Mouse (Mus musculus) midbrain, embryonic 16.5 days (tissue): Measurements from ENCODE around the gene Zfpm1. TPM values are rescaled to one million over a fixed set of nuclear protein-coding genes. Genes with fewer than 3 reads are reported as not detected.

Source experiments
- ATAC-seq: fragments of 200-750 bp; cut with Nextera tagmentation; 2 replicates; pipeline ENCODE4 v1.8.0; 2017; ENCODE audit warnings: moderate TSS enrichment
- H3K27ac ChIP-seq: fragments of 300-500 bp; sonication (generic); 2 replicates; pipeline ENCODE4 v1.5.1; 2014; ENCODE audit warnings: mild to moderate bottlenecking, low read length, mixed read lengths
- H3K27me3 ChIP-seq: fragments of 300-500 bp; sonication (generic); 2 replicates; pipeline ENCODE4 v1.6.1; 2014; ENCODE audit warnings: low read depth, low read length, mixed read lengths; ENCODE audit not compliant: control insufficient read depth, insufficient read depth
- H3K36me3 ChIP-seq: fragments of 300-500 bp; sonication (generic); 2 replicates; pipeline ENCODE4 v1.6.1; 2014; ENCODE audit warnings: mild to moderate bottlenecking, low read length, moderate library complexity, mixed read lengths; ENCODE audit not compliant: control insufficient read depth, insufficient read depth
- H3K4me1 ChIP-seq: fragments of 300-500 bp; sonication (generic); 2 replicates; pipeline ENCODE4 v1.6.1; 2014; ENCODE audit warnings: mild to moderate bottlenecking, low read length, mixed read lengths; ENCODE audit not compliant: control insufficient read depth, insufficient read depth
- H3K4me2 ChIP-seq: fragments of 300-500 bp; sonication (generic); 2 replicates; pipeline ENCODE4 v1.6.1; 2014; ENCODE audit warnings: mild to moderate bottlenecking, low read length, mixed read lengths
- H3K4me3 ChIP-seq: fragments of 300-500 bp; sonication (generic); 2 replicates; pipeline ENCODE4 v1.5.1; 2014; ENCODE audit warnings: low read depth, mild to moderate bottlenecking, low read length, moderate library complexity, mixed read lengths
- H3K9ac ChIP-seq: fragments of 300-500 bp; sonication (generic); 2 replicates; pipeline ENCODE4 v1.6.1; 2014; ENCODE audit warnings: low read depth, low read length, mixed read lengths
- H3K9me3 ChIP-seq: fragments of 300-500 bp; sonication (generic); replicated peaks from 2 replicates; pipeline ENCODE4 v1.6.1; 2014; ENCODE audit warnings: mild to moderate bottlenecking, low read length, mixed read lengths; ENCODE audit not compliant: control insufficient read depth, poor library complexity, severe bottlenecking
- WGBS: fragments of 180-500 bp; shearing (Covaris S2); extraction: QIAGEN DNeasy Blood & Tissue Kit; methylation state at CpG from one replicate; pipeline ENCODE4 v1.1.7; 2014; 5-methylcytosine and 5-hydroxymethylcytosine counted together
- polyA plus RNA-seq: library from polyadenylated mRNA; unstranded; fragments of >200 nt; fragmentation: Nextera tagmentation; extraction: Ambion mirVana; gene quantifications from 2 replicates; pipeline ENCODE4 v1.2.1, GENCODE M21; 2015

Gene Zfpm1
- polyA plus RNA-seq, 1 experiment from 2014 or later: 0.77 TPM

DNA sequence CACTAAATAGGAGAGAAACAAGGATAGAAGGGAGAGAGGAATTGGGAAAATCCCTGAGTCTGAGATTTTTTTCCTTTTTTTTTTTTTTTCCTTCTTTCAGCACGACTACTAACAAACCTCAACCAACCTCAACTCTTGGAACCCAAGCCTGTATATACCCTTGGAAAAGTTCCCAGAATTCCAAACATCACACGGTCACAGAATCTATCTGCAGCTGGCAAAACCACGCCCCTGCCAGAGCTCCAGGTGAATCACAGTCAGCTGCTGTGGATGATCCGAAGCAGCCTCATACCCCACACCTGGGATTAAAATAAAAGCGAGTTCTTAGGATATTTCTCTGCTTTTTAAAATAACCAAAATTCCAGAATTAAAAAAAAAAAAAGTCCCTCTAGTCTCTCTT lies 60.4 kb downstream of the Zfpm1 start:
- Histone ChIP-seq H3K4me3 (no peak overlapping the region), H3K27me3 (peaks cover 31% of the 10 kb centered on the region), H3K36me3 (no peaks in the 10 kb centered on the region), H3K4me2 (no peak overlapping the region), H3K9me3 (no peaks in the 10 kb centered on the region), H3K27ac (no peak overlapping the region), H3K9ac (no peak overlapping the region), H3K4me1 (peaks cover 12% of the 10 kb centered on the region)
- 58% methylated on average over 5 of the region's 5 CpGs for WGBS
- no peak for ATAC-seq

GRCm38 (mm10) chr8:122342806-122343209 lies 60.9 kb downstream of the Zfpm1 start:
- Histone ChIP-seq H3K4me3 (no peak overlapping the region), H3K27me3 (peaks cover 26% of the 10 kb centered on the region), H3K4me1 (peaks cover 12% of the 10 kb centered on the region), H3K27ac (no peak overlapping the region), H3K9me3 (no peaks in the 10 kb centered on the region), H3K4me2 (peak overlapping the region; percentile 49), H3K9ac (no peak overlapping the region), H3K36me3 (no peaks in the 10 kb centered on the region)
- WGBS: 6% methylated on average over 9 of the region's 9 CpGs
- ATAC-seq: 0 out of 2 replicates have a peak, but pooled peaks have one; percentile 4

DNA sequence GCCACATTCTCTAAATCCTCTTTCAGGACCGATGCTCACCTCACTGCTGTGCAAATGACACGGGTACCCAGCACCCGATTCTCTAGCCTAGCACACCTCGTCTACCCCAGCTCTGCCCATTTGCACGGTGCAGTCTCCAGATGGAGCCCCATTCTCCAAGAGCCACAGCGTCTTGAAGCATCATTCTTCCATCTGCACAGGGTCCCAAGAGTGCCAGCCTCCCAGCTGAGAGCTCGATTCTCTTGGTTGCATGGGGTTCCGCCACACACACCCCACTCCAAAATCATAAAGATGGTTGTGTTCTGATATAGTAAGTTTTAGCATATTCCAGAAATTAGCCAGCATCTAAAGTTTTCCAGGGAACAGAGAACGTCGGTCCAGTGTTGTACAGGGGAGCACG lies 61.4 kb downstream of the Zfpm1 start:
- H3K27ac ChIP-seq: no peak overlapping the region
- H3K9me3 ChIP-seq: no peaks in the 10 kb centered on the region
- 0 out of 2 replicates have a peak, but pooled peaks have one; percentile 5 for ATAC-seq
- 0 out of 2 replicates have a peak overlapping the region, but pooled peaks have one; percentile 31 for H3K9ac ChIP-seq
- peaks cover 21% of the 10 kb centered on the region for H3K27me3 ChIP-seq
- WGBS: 5% methylated on average over 11 of the region's 11 CpGs
- peaks cover 12% of the 10 kb centered on the region for H3K4me1 ChIP-seq
- no peaks in the 10 kb centered on the region for H3K36me3 ChIP-seq
- peak overlapping the region; percentile 9 for H3K4me3 ChIP-seq
- H3K4me2 ChIP-seq: peak overlapping the region; percentile 49

DNA sequence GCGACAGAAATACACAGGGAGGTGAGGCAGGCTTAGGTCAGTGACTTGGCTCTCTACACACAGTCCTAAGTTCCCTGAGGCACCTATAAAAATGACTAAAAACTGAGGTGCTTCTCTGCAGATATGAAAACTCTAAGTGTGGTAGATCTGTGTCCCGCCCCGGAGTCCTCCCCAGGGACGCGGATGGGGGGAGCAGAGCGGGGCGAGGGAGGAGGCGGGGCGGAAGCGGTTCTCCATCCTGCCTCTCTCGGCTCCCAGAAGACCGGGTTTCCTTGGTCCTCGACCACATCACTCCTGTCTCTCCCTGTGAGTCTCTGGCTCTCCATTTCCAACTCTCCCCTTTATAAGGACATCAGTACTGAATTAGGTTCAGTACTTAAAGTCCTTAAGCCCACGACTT lies 61.8 kb downstream of the Zfpm1 start:
- 0% methylated on average over 14 of the region's 14 CpGs for WGBS
- Histone ChIP-seq H3K9ac (0 out of 2 replicates have a peak overlapping the region, but pooled peaks have one; percentile 31), H3K4me2 (peak overlapping the region; percentile 49), H3K27ac (no peak overlapping the region), H3K4me3 (peak overlapping the region; percentile 9), H3K27me3 (peaks cover 18% of the 10 kb centered on the region), H3K36me3 (no peaks in the 10 kb centered on the region), H3K4me1 (peaks cover 12% of the 10 kb centered on the region), H3K9me3 (no peaks in the 10 kb centered on the region)
- no peak for ATAC-seq

- WGBS: 0% methylated on average over 2 of the region's 5 CpGs
- peaks cover 12% of the 10 kb centered on the region for H3K4me1 ChIP-seq
- H3K9me3 ChIP-seq: no peaks in the 10 kb centered on the region
- no peak overlapping the region for H3K9ac ChIP-seq
- no peak overlapping the region for H3K27ac ChIP-seq
- ATAC-seq: no peak
- no peaks in the 10 kb centered on the region for H3K36me3 ChIP-seq
- no peak overlapping the region; the same call in 1 of the 2 replicates for H3K4me2 ChIP-seq
- no peak overlapping the region for H3K4me3 ChIP-seq
- H3K27me3 ChIP-seq: peaks cover 18% of the 10 kb centered on the region
These were observed 62.3 kb downstream of the Zfpm1 start for GRCm38 (mm10) chr8:122344219-122344618.

DNA sequence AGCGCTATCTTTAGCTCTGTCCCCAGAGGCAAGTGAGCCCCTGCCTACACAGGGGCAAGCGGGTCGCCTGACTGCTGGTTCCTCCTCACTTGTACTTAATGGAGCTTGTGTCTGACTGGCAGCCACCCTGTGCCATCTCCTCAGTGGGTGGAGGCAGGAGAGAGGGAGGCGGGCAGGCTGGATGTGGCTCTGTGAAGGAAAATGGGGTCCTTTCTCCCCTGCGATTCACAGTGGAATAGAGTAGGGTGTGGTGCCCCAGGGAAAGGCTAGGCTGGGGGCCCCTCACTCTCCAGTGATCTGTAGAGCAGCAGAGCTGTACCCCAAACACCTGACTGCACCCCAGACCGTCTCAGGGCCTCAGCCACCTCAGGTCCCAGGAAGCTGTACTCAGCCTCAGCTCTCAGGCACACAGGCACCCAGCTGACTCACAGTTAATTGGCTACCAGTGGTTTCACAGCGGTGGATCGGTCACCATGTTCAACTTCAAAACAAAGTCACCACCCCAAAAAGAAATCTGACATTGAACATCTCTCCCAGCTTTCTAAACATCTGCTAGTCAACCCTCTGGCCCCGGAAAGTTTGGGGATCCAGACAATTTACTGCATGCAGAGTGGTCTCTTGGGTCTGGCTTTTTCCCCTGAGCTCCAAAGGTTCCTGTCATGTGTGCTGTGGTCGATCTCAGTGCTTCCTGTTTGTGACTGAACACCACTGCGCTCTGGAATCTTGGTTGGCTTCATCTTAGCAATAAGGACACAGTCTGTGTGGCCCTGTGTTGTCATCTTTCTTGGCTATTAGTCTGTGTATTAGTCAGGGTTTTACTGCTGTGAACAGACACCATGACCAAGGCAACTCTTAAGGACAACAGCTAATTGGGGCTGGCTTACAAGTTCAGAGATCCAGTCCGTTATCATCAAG lies 63.5 kb downstream of the Zfpm1 start:
- Histone ChIP-seq H3K27ac (no peak overlapping the region), H3K4me2 (no peak overlapping the region), H3K36me3 (no peaks in the 10 kb centered on the region), H3K4me3 (no peak overlapping the region), H3K9ac (no peak overlapping the region), H3K27me3 (peaks cover 18% of the 10 kb centered on the region), H3K4me1 (peaks cover 19% of the 10 kb centered on the region), H3K9me3 (no peaks in the 10 kb centered on the region)
- no peak for ATAC-seq
- WGBS: 59% methylated on average over 12 of the region's 12 CpGs

- Histone ChIP-seq H3K4me1 (peaks cover 26% of the 10 kb centered on the region), H3K4me3 (no peak overlapping the region), H3K27ac (no peak overlapping the region), H3K27me3 (peaks cover 13% of the 10 kb centered on the region), H3K36me3 (no peaks in the 10 kb centered on the region), H3K9me3 (no peaks in the 10 kb centered on the region), H3K9ac (no peak overlapping the region), H3K4me2 (no peak overlapping the region)
- 59% methylated on average over 5 of the region's 5 CpGs for WGBS
- ATAC-seq: no peak
These were observed 66.0 kb downstream of the Zfpm1 start for GRCm38 (mm10) chr8:122347811-122348552.

- 41% methylated on average over 15 of the region's 15 CpGs for WGBS
- Histone ChIP-seq H3K4me2 (no peak overlapping the region), H3K4me1 (peaks cover 14% of the 10 kb centered on the region; the same call in 1 of the 2 replicates), H3K27me3 (peaks cover 6% of the 10 kb centered on the region), H3K27ac (no peak overlapping the region), H3K4me3 (no peak overlapping the region), H3K36me3 (no peaks in the 10 kb centered on the region), H3K9ac (no peak overlapping the region), H3K9me3 (no peaks in the 10 kb centered on the region)
- ATAC-seq: no peak
These were observed 67.7 kb downstream of the Zfpm1 start for GRCm38 (mm10) chr8:122349357-122350297.
